Mouse (Mus musculus): ENCODE data around the gene Kcng4.

- TF ChIP-seq POLR2A (IDR thresholded peaks at IDR 0.05; ENCODE audit: borderline replicate concordance, extremely low read depth, low read depth, low read length) (no peak), CTCF (IDR thresholded peaks at IDR 0.05; ENCODE audit: insufficient read depth, low read length) (no peak)
These were observed 1.3 kb upstream of the Kcng4 start for GRCm38 (mm10) chr8:119636766-119637165.
